Mouse (Mus musculus): ENCODE data around the gene Gm9803. TPM values are rescaled to one million over a fixed set of nuclear protein-coding genes. Genes with fewer than 3 reads are reported as not detected.
"Not testable (repeated sequence)": the region's sequence is repeated elsewhere in the genome, so short reads cannot be mapped to it uniquely, and the experiment has no call there.

Gene Gm9803
- polyA plus RNA-seq (2014; fragmentation: Nextera tagmentation; extraction: Ambion mirVana) = 17.9 and 26.8 TPM in 2 replicates

- ATAC-seq (ENCODE audit: low read depth); H3K36me3 ChIP-seq (ENCODE audit: control insufficient read depth, insufficient read depth, low read length): not testable (repeated sequence)
Measured at GRCm38 (mm10) chr10:43523931-43524330, at the start of gene Gm9803. Gm9803 (plus strand) TSS chr10:43524084.

GRCm38 (mm10) chr10:43475376-43475775, 48.5 kb upstream of the Gm9803 start:
- H3K9ac ChIP-seq (replicated peaks; ENCODE audit: low read depth, low read length) = no peak overlapping the region
- no peaks in the 10 kb centered on the region for H3K9me3 ChIP-seq (ENCODE audit: control insufficient read depth, low read length)
- H3K4me2 ChIP-seq (ENCODE audit: low read depth, low read length) = no peak overlapping the region
- WGBS = 58% methylated on average over 4 of the region's 4 CpGs
- no peak overlapping the region for H3K27ac ChIP-seq (ENCODE audit: low read depth, low read length)
- H3K27me3 ChIP-seq (ENCODE audit: control insufficient read depth, insufficient read depth, low read length) = no peaks in the 10 kb centered on the region
- ATAC-seq (ENCODE audit: low read depth) = no peak
- no peak overlapping the region for H3K4me3 ChIP-seq (ENCODE audit: low read depth, low read length)
- H3K4me1 ChIP-seq (ENCODE audit: control insufficient read depth, insufficient read depth, low read length) = peaks cover 11% of the 10 kb centered on the region; the same call in 1 of the 2 replicates
- H3K36me3 ChIP-seq (ENCODE audit: control insufficient read depth, insufficient read depth, low read length) = no peaks in the 10 kb centered on the region

More at GRCm38 (mm10) chr10:43523931-43524330, at the start of gene Gm9803:
- H3K4me2 ChIP-seq (ENCODE audit: low read depth, low read length); H3K4me1 ChIP-seq (ENCODE audit: control insufficient read depth, insufficient read depth, low read length); H3K9me3 ChIP-seq (ENCODE audit: control insufficient read depth, low read length); H3K27me3 ChIP-seq (ENCODE audit: control insufficient read depth, insufficient read depth, low read length); H3K4me3 ChIP-seq (ENCODE audit: low read depth, low read length); H3K27ac ChIP-seq (ENCODE audit: low read depth, low read length); H3K9ac ChIP-seq (replicated peaks; ENCODE audit: low read depth, low read length): not testable (repeated sequence)
- 92% methylated on average over 10 of the region's 10 CpGs for WGBS

GRCm38 (mm10) chr10:43477459-43477858, 46.4 kb upstream of the Gm9803 start:
- H3K4me1 ChIP-seq (ENCODE audit: control insufficient read depth, insufficient read depth, low read length) = peaks cover 15% of the 10 kb centered on the region; the same call in 1 of the 2 replicates
- H3K9ac ChIP-seq (replicated peaks; ENCODE audit: low read depth, low read length) = 0 out of 2 replicates have a peak overlapping the region, but pooled peaks have one; percentile 5
- no peak for ATAC-seq (ENCODE audit: low read depth)
- 0 out of 2 replicates have a peak overlapping the region, but pooled peaks have one; percentile 95 for H3K27ac ChIP-seq (ENCODE audit: low read depth, low read length)
- no peaks in the 10 kb centered on the region for H3K27me3 ChIP-seq (ENCODE audit: control insufficient read depth, insufficient read depth, low read length)
- H3K9me3 ChIP-seq (ENCODE audit: control insufficient read depth, low read length) = no peaks in the 10 kb centered on the region
- WGBS = 1% methylated on average over 9 of the region's 9 CpGs
- H3K4me3 ChIP-seq (ENCODE audit: low read depth, low read length) = peak overlapping the region; percentile 92
- no peaks in the 10 kb centered on the region for H3K36me3 ChIP-seq (ENCODE audit: control insufficient read depth, insufficient read depth, low read length)
- peak overlapping the region; percentile 98 for H3K4me2 ChIP-seq (ENCODE audit: low read depth, low read length)

- peak overlapping the region; percentile 95 for H3K27ac ChIP-seq (ENCODE audit: low read depth, low read length)
- peak overlapping the region; percentile 97 for H3K9ac ChIP-seq (replicated peaks; ENCODE audit: low read depth, low read length)
- peak overlapping the region; percentile 98 for H3K4me2 ChIP-seq (ENCODE audit: low read depth, low read length)
- H3K36me3 ChIP-seq (ENCODE audit: control insufficient read depth, insufficient read depth, low read length) = no peaks in the 10 kb centered on the region
- no peaks in the 10 kb centered on the region for H3K9me3 ChIP-seq (ENCODE audit: control insufficient read depth, low read length)
- peak; percentile 28 for ATAC-seq (ENCODE audit: low read depth)
- H3K27me3 ChIP-seq (ENCODE audit: control insufficient read depth, insufficient read depth, low read length) = no peaks in the 10 kb centered on the region
- H3K4me3 ChIP-seq (ENCODE audit: low read depth, low read length) = peak overlapping the region; percentile 92
- H3K4me1 ChIP-seq (ENCODE audit: control insufficient read depth, insufficient read depth, low read length) = peaks cover 15% of the 10 kb centered on the region; the same call in 1 of the 2 replicates
- WGBS = under 1% methylated on average over 42 of the region's 42 CpGs
Measured at GRCm38 (mm10) chr10:43477865-43478681, 45.8 kb upstream of the Gm9803 start.

- ATAC-seq (ENCODE audit: low read depth) = peak; percentile 72
- Histone ChIP-seq H3K4me1 (ENCODE audit: control insufficient read depth, insufficient read depth, low read length) (peaks cover 20% of the 10 kb centered on the region; the same call in 1 of the 2 replicates), H3K36me3 (ENCODE audit: control insufficient read depth, insufficient read depth, low read length) (no peaks in the 10 kb centered on the region), H3K9me3 (ENCODE audit: control insufficient read depth, low read length) (no peaks in the 10 kb centered on the region), H3K9ac (replicated peaks; ENCODE audit: low read depth, low read length) (peak within 1 kb of the TSS; percentile 97), H3K4me2 (ENCODE audit: low read depth, low read length) (peak within 1 kb of the TSS; percentile 98), H3K27me3 (ENCODE audit: control insufficient read depth, insufficient read depth, low read length) (no peaks in the 10 kb centered on the region), H3K27ac (ENCODE audit: low read depth, low read length) (peak within 1 kb of the TSS; percentile 95), H3K4me3 (ENCODE audit: low read depth, low read length) (peak within 1 kb of the TSS; percentile 92)
- WGBS = 0% methylated on average over 33 of the region's 101 CpGs
Measured at GRCm38 (mm10) chr10:43478751-43479435, 45.0 kb upstream of the Gm9803 start, which contains the start of gene Bend3. Bend3 (plus strand) TSS chr10:43478831.

GRCm38 (mm10) chr10:43479436-43480157, 44.3 kb upstream of the Gm9803 start:
- H3K4me1 ChIP-seq (ENCODE audit: control insufficient read depth, insufficient read depth, low read length) = peaks cover 20% of the 10 kb centered on the region; the same call in 1 of the 2 replicates
- H3K4me2 ChIP-seq (ENCODE audit: low read depth, low read length) = peak overlapping the region; percentile 98
- peak overlapping the region; percentile 95 for H3K27ac ChIP-seq (ENCODE audit: low read depth, low read length)
- no peaks in the 10 kb centered on the region for H3K9me3 ChIP-seq (ENCODE audit: control insufficient read depth, low read length)
- peak overlapping the region; percentile 92 for H3K4me3 ChIP-seq (ENCODE audit: low read depth, low read length)
- peak; percentile 88 for ATAC-seq (ENCODE audit: low read depth)
- no peaks in the 10 kb centered on the region for H3K36me3 ChIP-seq (ENCODE audit: control insufficient read depth, insufficient read depth, low read length)
- H3K9ac ChIP-seq (replicated peaks; ENCODE audit: low read depth, low read length) = peak overlapping the region; percentile 97
- WGBS = under 1% methylated on average over 78 of the region's 103 CpGs
- H3K27me3 ChIP-seq (ENCODE audit: control insufficient read depth, insufficient read depth, low read length) = no peaks in the 10 kb centered on the region

GRCm38 (mm10) chr10:43480227-43480849, 43.5 kb upstream of the Gm9803 start:
- peak overlapping the region; percentile 97; the same call in 1 of the 2 replicates for H3K9ac ChIP-seq (replicated peaks; ENCODE audit: low read depth, low read length)
- 5% methylated on average over 13 of the region's 13 CpGs for WGBS
- H3K4me2 ChIP-seq (ENCODE audit: low read depth, low read length) = peak overlapping the region; percentile 98
- H3K27me3 ChIP-seq (ENCODE audit: control insufficient read depth, insufficient read depth, low read length) = no peaks in the 10 kb centered on the region
- H3K4me1 ChIP-seq (ENCODE audit: control insufficient read depth, insufficient read depth, low read length) = peaks cover 20% of the 10 kb centered on the region; the same call in 1 of the 2 replicates
- no peaks in the 10 kb centered on the region for H3K36me3 ChIP-seq (ENCODE audit: control insufficient read depth, insufficient read depth, low read length)
- no peak overlapping the region for H3K27ac ChIP-seq (ENCODE audit: low read depth, low read length)
- no peak for ATAC-seq (ENCODE audit: low read depth)
- H3K9me3 ChIP-seq (ENCODE audit: control insufficient read depth, low read length) = no peaks in the 10 kb centered on the region
- peak overlapping the region; percentile 92 for H3K4me3 ChIP-seq (ENCODE audit: low read depth, low read length)

- no peaks in the 10 kb centered on the region for H3K27me3 ChIP-seq (ENCODE audit: control insufficient read depth, insufficient read depth, low read length)
- H3K4me1 ChIP-seq (ENCODE audit: control insufficient read depth, insufficient read depth, low read length) = peaks cover 20% of the 10 kb centered on the region; the same call in 1 of the 2 replicates
- H3K4me2 ChIP-seq (ENCODE audit: low read depth, low read length) = no peak overlapping the region
- H3K27ac ChIP-seq (ENCODE audit: low read depth, low read length) = no peak overlapping the region
- no peaks in the 10 kb centered on the region for H3K9me3 ChIP-seq (ENCODE audit: control insufficient read depth, low read length)
- ATAC-seq (ENCODE audit: low read depth) = no peak
- H3K4me3 ChIP-seq (ENCODE audit: low read depth, low read length) = no peak overlapping the region
- 48% methylated on average over 4 of the region's 4 CpGs for WGBS
- H3K36me3 ChIP-seq (ENCODE audit: control insufficient read depth, insufficient read depth, low read length) = no peaks in the 10 kb centered on the region
- no peak overlapping the region for H3K9ac ChIP-seq (replicated peaks; ENCODE audit: low read depth, low read length)
Measured at GRCm38 (mm10) chr10:43481179-43481578, 42.7 kb upstream of the Gm9803 start.

All from neural tube, embryonic 14.5 days (tissue).